ENCODE assay signal across 8 mouse cellular contexts in the genomic region with DNA sequence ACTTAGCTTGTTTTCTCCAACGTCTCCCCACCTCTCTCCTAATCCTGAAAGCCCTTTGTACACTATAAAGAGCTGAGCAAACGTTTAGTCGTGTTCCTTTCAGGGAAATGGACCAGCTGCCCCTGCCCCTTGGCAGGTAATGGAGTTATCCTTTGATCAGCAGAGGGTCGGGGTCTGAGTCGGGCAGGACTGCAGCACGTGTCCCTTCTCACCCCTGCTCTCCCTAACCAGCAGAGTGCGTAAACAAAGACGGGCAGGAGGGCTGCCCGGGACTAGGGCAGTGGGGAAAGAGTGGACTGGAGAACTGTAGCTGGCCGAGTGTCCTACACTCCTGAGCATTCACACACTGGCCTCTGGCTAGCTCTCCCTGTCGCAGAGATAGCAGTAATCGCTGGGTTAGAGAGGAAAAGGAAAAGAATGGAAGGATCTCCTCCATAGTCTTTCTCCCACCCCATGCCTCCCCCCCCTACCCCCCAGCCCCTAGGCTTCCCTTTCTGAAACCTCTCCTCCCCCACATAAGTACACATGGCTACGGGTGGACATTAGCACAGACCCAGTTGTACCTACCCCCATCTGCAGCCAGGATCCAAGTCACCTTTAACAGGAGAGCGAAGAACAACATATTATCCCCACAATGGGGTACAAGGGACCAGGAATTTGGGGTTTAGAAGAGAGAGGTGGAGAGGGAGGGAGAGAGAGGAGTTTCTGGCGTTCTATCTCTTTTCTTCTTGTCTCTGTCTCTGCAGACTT. TPM values are rescaled to one million over a fixed set of nuclear protein-coding genes. Genes with fewer than 3 reads are reported as not detected.
A peak's percentile ranks its signal among the peaks of the same experiment; 100 is the strongest.
DNase-seq lines count a peak whose midpoint lies in the region; ATAC-seq and TF ChIP-seq lines count a peak whose summit lies in the region.

No protein-coding gene starts in this region.

- H3K79me2 ChIP-seq in liver, adult 2 months (ENCODE audit: control insufficient read depth, insufficient read depth, low read length) = no peaks in the 10 kb centered on the region

- WGBS in hindbrain, embryonic 14.5 days = under 1% methylated on average over 15 of the region's 15 CpGs
- WGBS in liver, adult 2 months = 8% methylated on average over 15 of the region's 15 CpGs
- WGBS in stomach, embryonic 16.5 days = 6% methylated on average over 15 of the region's 15 CpGs

- no peak overlapping the region for H3K27ac ChIP-seq in hindbrain, embryonic 14.5 days
- peak overlapping the region; percentile 95 for H3K27ac ChIP-seq in liver, adult 2 months (replicated peaks; ENCODE audit: insufficient read depth, low read depth, low read length)
- no peak overlapping the region for H3K27ac ChIP-seq in stomach, embryonic 16.5 days (ENCODE audit: low read length)

- H3K4me1 ChIP-seq in megakaryocyte, embryonic 14.5 days = peaks cover 50% of the 10 kb centered on the region
- peaks cover 21% of the 10 kb centered on the region for H3K4me1 ChIP-seq in hindbrain, embryonic 14.5 days (replicated peaks; ENCODE audit: control insufficient read depth, insufficient read depth, low read length)
- peaks cover 23% of the 10 kb centered on the region for H3K4me1 ChIP-seq in liver, adult 2 months (ENCODE audit: control insufficient read depth, insufficient read depth, low read length)
- H3K4me1 ChIP-seq in stomach, embryonic 16.5 days (ENCODE audit: control insufficient read depth, insufficient read depth, low read length) = peaks cover 17% of the 10 kb centered on the region

- H3K4me2 ChIP-seq in hindbrain, embryonic 14.5 days (replicated peaks) = peak overlapping the region; percentile 62
- peak overlapping the region; percentile 61 for H3K4me2 ChIP-seq in stomach, embryonic 16.5 days (ENCODE audit: low read depth, low read length)

- H3K36me3 ChIP-seq in megakaryocyte, embryonic 14.5 days (replicated peaks; ENCODE audit: low read length) = no peaks in the 10 kb centered on the region
- H3K36me3 ChIP-seq in hindbrain, embryonic 14.5 days (replicated peaks; ENCODE audit: control insufficient read depth, insufficient read depth) = no peaks in the 10 kb centered on the region
- H3K36me3 ChIP-seq in liver, adult 2 months (ENCODE audit: control insufficient read depth, insufficient read depth, low read length) = no peaks in the 10 kb centered on the region
- no peaks in the 10 kb centered on the region for H3K36me3 ChIP-seq in stomach, embryonic 16.5 days (ENCODE audit: control insufficient read depth, insufficient read depth, low read length)

- no peaks in the 10 kb centered on the region for H3K9me3 ChIP-seq in megakaryocyte, embryonic 14.5 days
- no peaks in the 10 kb centered on the region for H3K9me3 ChIP-seq in hindbrain, embryonic 14.5 days (ENCODE audit: control insufficient read depth, low read length)
- no peaks in the 10 kb centered on the region for H3K9me3 ChIP-seq in stomach, embryonic 16.5 days (replicated peaks; ENCODE audit: control insufficient read depth, low read length)

- TF ChIP-seq CTCF in liver, adult 2 months (IDR thresholded peaks at IDR 0.05; ENCODE audit: low read depth, low read length) = no peak

- TF ChIP-seq POLR2A in liver, adult 2 months (IDR thresholded peaks at IDR 0.05; ENCODE audit: extremely low read depth, insufficient read depth, low read length) = no peak

- peaks cover 62% of the 10 kb centered on the region for H3K27me3 ChIP-seq in megakaryocyte, embryonic 14.5 days (replicated peaks)
- H3K27me3 ChIP-seq in hindbrain, embryonic 14.5 days (ENCODE audit: control insufficient read depth, insufficient read depth, low read length) = peaks cover 20% of the 10 kb centered on the region; the same call in 1 of the 2 replicates
- no peaks in the 10 kb centered on the region for H3K27me3 ChIP-seq in liver, adult 2 months (ENCODE audit: control insufficient read depth, insufficient read depth, low read length)
- no peaks in the 10 kb centered on the region for H3K27me3 ChIP-seq in stomach, embryonic 16.5 days (ENCODE audit: control insufficient read depth, insufficient read depth, low read length)

- DNase-seq in hindbrain, embryonic 14.5 days (ENCODE audit: low spot score) = no peak
- DNase-seq in liver, adult 2 months (ENCODE audit: extremely low read depth, low read depth, low spot score) = peak; percentile 92
- no peak for DNase-seq in frontal cortex, postnatal 36 days (ENCODE audit: low spot score in 2 of 2)
- no peak for DNase-seq in cerebellum, postnatal 25 days

- no peak for ATAC-seq in megakaryocyte, adult 5-6 weeks (ENCODE audit: poor library complexity, severe bottlenecking)
- ATAC-seq in hindbrain, embryonic 14.5 days (ENCODE audit: low FRiP score) = no peak
- 0 out of 2 replicates have a peak, but pooled peaks have one; percentile 23 for ATAC-seq in stomach, embryonic 16.5 days (ENCODE audit: insufficient read depth, low FRiP score)
- no peak for ATAC-seq in megakaryocyte-erythroid progenitor cell, adult 5-6 weeks (replicated peaks; ENCODE audit: low FRiP score, low TSS enrichment, poor library complexity, severe bottlenecking)

- peak overlapping the region; percentile 38; the same call in 1 of the 2 replicates for H3K9ac ChIP-seq in hindbrain, embryonic 14.5 days
- peak overlapping the region; percentile 69 for H3K9ac ChIP-seq in liver, adult 2 months (ENCODE audit: low read depth, low read length)
- H3K9ac ChIP-seq in stomach, embryonic 16.5 days (ENCODE audit: low read length) = 0 out of 2 replicates have a peak overlapping the region, but pooled peaks have one; percentile 41

- peak overlapping the region; percentile 42 for H3K4me3 ChIP-seq in megakaryocyte, embryonic 14.5 days (replicated peaks)
- H3K4me3 ChIP-seq in hindbrain, embryonic 14.5 days (replicated peaks; ENCODE audit: low read length) = peak overlapping the region; percentile 27
- H3K4me3 ChIP-seq in liver, adult 2 months (ENCODE audit: insufficient read depth, low read depth, low read length) = peak overlapping the region; percentile 41
- H3K4me3 ChIP-seq in stomach, embryonic 16.5 days (replicated peaks; ENCODE audit: low read length) = no peak overlapping the region; the same call in 1 of the 2 replicates

RNA-seq across cellular contexts. Expression of a gene that starts 0.6 kb away (rescaled TPM):
- polyA plus RNA-seq in megakaryocyte, embryonic 14.5 days (2012; ENCODE audit: insufficient read depth, low replicate concordance) = not detected in 2 replicates
- total RNA-seq in megakaryocyte, adult 5-6 weeks (2015) = not detected in 2 replicates
- total RNA-seq in megakaryocyte, adult 5-6 weeks (2017) = not detected in 2 replicates
- 12.1 and 13.0 TPM in 2 replicates for polyA plus RNA-seq in hindbrain, embryonic 14.5 days (2014; fragmentation: Nextera tagmentation; extraction: Ambion mirVana)
- total RNA-seq in liver, adult 2 months (2014; rRNA removed) = 24.5 and 35.6 TPM in 2 replicates
- polyA plus RNA-seq in liver, adult 2 months (2012; rRNA removed) = 47.9 and 56.8 TPM in 2 replicates
- polyA plus RNA-seq in stomach, embryonic 16.5 days (2015; fragmentation: Nextera tagmentation; extraction: Ambion mirVana) = 2.4 and 2.9 TPM in 2 replicates
- not detected in 2 replicates for total RNA-seq in megakaryocyte-erythroid progenitor cell, adult 5-6 weeks (2014; fragmentation: Nextera tagmentation)
- total RNA-seq in megakaryocyte-erythroid progenitor cell, adult 5-6 weeks (2017) = not detected in 2 replicates

RNA-seq across cellular contexts. Expression of a gene that starts 10.2 kb away (rescaled TPM):
- 39.8 and 61.7 TPM in 2 replicates for polyA plus RNA-seq in megakaryocyte, embryonic 14.5 days (2012; ENCODE audit: insufficient read depth, low replicate concordance)
- 28.3 and 31.4 TPM in 2 replicates for total RNA-seq in megakaryocyte, adult 5-6 weeks (2015)
- 38.9 and 39.2 TPM in 2 replicates for total RNA-seq in megakaryocyte, adult 5-6 weeks (2017)
- 34.9 and 38.6 TPM in 2 replicates for polyA plus RNA-seq in hindbrain, embryonic 14.5 days (2014; fragmentation: Nextera tagmentation; extraction: Ambion mirVana)
- total RNA-seq in liver, adult 2 months (2014; rRNA removed) = 36.2 and 43.2 TPM in 2 replicates
- 181 and 255 TPM in 2 replicates for polyA plus RNA-seq in liver, adult 2 months (2012; rRNA removed)
- polyA plus RNA-seq in stomach, embryonic 16.5 days (2015; fragmentation: Nextera tagmentation; extraction: Ambion mirVana) = 33.9 and 34.6 TPM in 2 replicates
- total RNA-seq in megakaryocyte-erythroid progenitor cell, adult 5-6 weeks (2014; fragmentation: Nextera tagmentation) = 35.7 and 42.8 TPM in 2 replicates
- 16.2 and 21.1 TPM in 2 replicates for total RNA-seq in megakaryocyte-erythroid progenitor cell, adult 5-6 weeks (2017)

RNA-seq across cellular contexts. Expression of a gene that starts 12.1 kb away (rescaled TPM):
- 0.30 TPM in 1 of 2 replicates, not detected in the other for polyA plus RNA-seq in megakaryocyte, embryonic 14.5 days (2012; ENCODE audit: insufficient read depth, low replicate concordance)
- total RNA-seq in megakaryocyte, adult 5-6 weeks (2015) = 88.2 and 97.9 TPM in 2 replicates
- total RNA-seq in megakaryocyte, adult 5-6 weeks (2017) = 114 and 117 TPM in 2 replicates
- 16.1 and 26.2 TPM in 2 replicates for polyA plus RNA-seq in hindbrain, embryonic 14.5 days (2014; fragmentation: Nextera tagmentation; extraction: Ambion mirVana)
- 3.7 and 5.3 TPM in 2 replicates for total RNA-seq in liver, adult 2 months (2014; rRNA removed)
- polyA plus RNA-seq in liver, adult 2 months (2012; rRNA removed) = 0.72 and 0.98 TPM in 2 replicates
- 28.8 and 30.0 TPM in 2 replicates for polyA plus RNA-seq in stomach, embryonic 16.5 days (2015; fragmentation: Nextera tagmentation; extraction: Ambion mirVana)
- total RNA-seq in megakaryocyte-erythroid progenitor cell, adult 5-6 weeks (2014; fragmentation: Nextera tagmentation) = 2.1 and 2.3 TPM in 2 replicates
- 2.3 and 14.6 TPM in 2 replicates for total RNA-seq in megakaryocyte-erythroid progenitor cell, adult 5-6 weeks (2017)

RNA-seq across cellular contexts. Expression of a gene that starts 21.9 kb away (rescaled TPM):
- 10.4 and 16.9 TPM in 2 replicates for polyA plus RNA-seq in megakaryocyte, embryonic 14.5 days (2012; ENCODE audit: insufficient read depth, low replicate concordance)
- total RNA-seq in megakaryocyte, adult 5-6 weeks (2015) = 1.0 and 1.2 TPM in 2 replicates
- total RNA-seq in megakaryocyte, adult 5-6 weeks (2017) = 0.85 and 1.6 TPM in 2 replicates
- polyA plus RNA-seq in hindbrain, embryonic 14.5 days (2014; fragmentation: Nextera tagmentation; extraction: Ambion mirVana) = 2.4 and 2.7 TPM in 2 replicates
- 9.2 and 19.5 TPM in 2 replicates for total RNA-seq in liver, adult 2 months (2014; rRNA removed)
- 1.4 and 1.7 TPM in 2 replicates for polyA plus RNA-seq in liver, adult 2 months (2012; rRNA removed)
- polyA plus RNA-seq in stomach, embryonic 16.5 days (2015; fragmentation: Nextera tagmentation; extraction: Ambion mirVana) = 3.8 and 5.2 TPM in 2 replicates
- 0.69 and 3.3 TPM in 2 replicates for total RNA-seq in megakaryocyte-erythroid progenitor cell, adult 5-6 weeks (2014; fragmentation: Nextera tagmentation)
- 0.66 and 2.8 TPM in 2 replicates for total RNA-seq in megakaryocyte-erythroid progenitor cell, adult 5-6 weeks (2017)

RNA-seq across cellular contexts. Expression of a gene that starts 25.1 kb away (rescaled TPM):
- polyA plus RNA-seq in megakaryocyte, embryonic 14.5 days (2012; ENCODE audit: insufficient read depth, low replicate concordance) = 3.7 and 183 TPM in 2 replicates
- 88.7 and 117 TPM in 2 replicates for total RNA-seq in megakaryocyte, adult 5-6 weeks (2015)
- 250 and 285 TPM in 2 replicates for total RNA-seq in megakaryocyte, adult 5-6 weeks (2017)
- polyA plus RNA-seq in hindbrain, embryonic 14.5 days (2014; fragmentation: Nextera tagmentation; extraction: Ambion mirVana) = 37.1 and 37.5 TPM in 2 replicates
- total RNA-seq in liver, adult 2 months (2014; rRNA removed) = 8.5 and 11.7 TPM in 2 replicates
- polyA plus RNA-seq in liver, adult 2 months (2012; rRNA removed) = 3.7 and 3.8 TPM in 2 replicates
- 156 and 167 TPM in 2 replicates for polyA plus RNA-seq in stomach, embryonic 16.5 days (2015; fragmentation: Nextera tagmentation; extraction: Ambion mirVana)
- 136 and 186 TPM in 2 replicates for total RNA-seq in megakaryocyte-erythroid progenitor cell, adult 5-6 weeks (2014; fragmentation: Nextera tagmentation)
- 505 and 626 TPM in 2 replicates for total RNA-seq in megakaryocyte-erythroid progenitor cell, adult 5-6 weeks (2017)
